Mouse (Mus musculus) gastrocnemius, adult 2 months (tissue): Measurements from ENCODE around the gene Ythdc1. TPM values are rescaled to one million over a fixed set of nuclear protein-coding genes. Genes with fewer than 3 reads are reported as not detected.
A peak's percentile ranks its signal among the peaks of the same experiment; 100 is the strongest.
"Not testable (repeated sequence)": the region's sequence is repeated elsewhere in the genome, so short reads cannot be mapped to it uniquely, and the experiment has no call there.

ENCODE experiments used
- DNase-seq: peaks from one replicate; pipeline ENCODE4 v3.0.0; 2022
- H3K27ac ChIP-seq: fragments of 200-600 bp; 2 replicates; pipeline ENCODE4 v1.8.1; 2022; ENCODE audit warnings: mild to moderate bottlenecking
- H3K4me3 ChIP-seq: fragments of 200-600 bp; 2 replicates; pipeline ENCODE4 v1.8.1; 2022; ENCODE audit warnings: mild to moderate bottlenecking, moderate library complexity
- CTCF ChIP-seq: fragments of 200-600 bp; IDR thresholded peaks from 2 replicates; pipeline ENCODE4 v1.8.1; 2022; ENCODE audit warnings: antibody characterized with exemption, mild to moderate bottlenecking, moderate library complexity
- intact Hi-C: fragments of 180-260 bp; cut with DNase I; formaldehyde crosslinking; loops from one replicate; pipeline ENCODE4 v1.15.1; 2025
- total RNA-seq, 2 experiments: library from RNA; stranded (reverse); gene quantifications; 2 replicates each; pipeline ENCODE4 v1.2.3; 2021

The Ythdc1 gene
- total RNA-seq, 2 experiments from 2014 or later, result 29.1 to 29.2 TPM

- no peak for TF ChIP-seq CTCF
- DNase-seq, result no peak
- intact Hi-C loops, result no loop called here
- Histone ChIP-seq H3K4me3 (no peak overlapping the region), H3K27ac (no peak overlapping the region)
These were observed 34.1 kb downstream of the Ythdc1 start for GRCm38 (mm10) chr5:86838110-86838509.

DNA sequence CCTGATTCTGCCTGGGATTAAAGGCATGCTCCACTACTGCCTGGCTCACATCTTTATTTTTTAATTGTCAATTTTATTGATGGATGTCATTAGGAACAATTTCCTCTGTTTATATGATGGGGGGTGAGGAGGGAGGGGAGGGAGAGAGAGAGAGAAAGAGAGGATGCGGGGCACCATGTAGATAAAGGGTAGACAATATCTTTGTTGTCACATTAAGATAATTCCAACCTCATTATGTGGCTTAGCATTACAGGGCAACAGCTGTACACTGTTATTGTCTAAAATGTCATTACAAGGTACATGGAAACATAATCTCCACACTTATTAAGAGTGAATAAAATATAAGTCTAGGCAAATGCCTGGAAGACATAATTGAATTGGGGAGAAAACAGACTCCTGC, 35.5 kb downstream of the Ythdc1 start:
- DNase-seq, result no peak
- Histone ChIP-seq H3K27ac (no peak overlapping the region), H3K4me3 (no peak overlapping the region)
- TF ChIP-seq CTCF, result no peak
- intact Hi-C loops, result no loop called here

GRCm38 (mm10) chr5:86840207-86840606, 36.2 kb downstream of the Ythdc1 start:
- Histone ChIP-seq H3K4me3 (no peak overlapping the region), H3K27ac (no peak overlapping the region)
- intact Hi-C loops, result no loop called here
- DNase-seq, result no peak
- no peak for TF ChIP-seq CTCF

- intact Hi-C loops, H3K4me3 ChIP-seq, DNase-seq, H3K27ac ChIP-seq: not testable (repeated sequence)
- TF ChIP-seq CTCF, result peak; percentile 10; the same call in 1 of the 2 replicates
These were observed 37.2 kb downstream of the Ythdc1 start for GRCm38 (mm10) chr5:86841261-86841660.

GRCm38 (mm10) chr5:86850104-86850503, 46.1 kb downstream of the Ythdc1 start:
- intact Hi-C loops, result no loop called here
- Histone ChIP-seq H3K27ac (no peak overlapping the region), H3K4me3 (no peak overlapping the region)
- no peak for DNase-seq
- no peak for TF ChIP-seq CTCF

- intact Hi-C loops, result no loop called here
- DNase-seq, result no peak
- Histone ChIP-seq H3K4me3 (no peak overlapping the region), H3K27ac (no peak overlapping the region)
- no peak for TF ChIP-seq CTCF
These were observed 47.6 kb downstream of the Ythdc1 start for GRCm38 (mm10) chr5:86851658-86852057.

- H3K27ac ChIP-seq, result not testable (repeated sequence)
These were observed 52.5 kb downstream of the Ythdc1 start for GRCm38 (mm10) chr5:86856505-86856904.

DNA sequence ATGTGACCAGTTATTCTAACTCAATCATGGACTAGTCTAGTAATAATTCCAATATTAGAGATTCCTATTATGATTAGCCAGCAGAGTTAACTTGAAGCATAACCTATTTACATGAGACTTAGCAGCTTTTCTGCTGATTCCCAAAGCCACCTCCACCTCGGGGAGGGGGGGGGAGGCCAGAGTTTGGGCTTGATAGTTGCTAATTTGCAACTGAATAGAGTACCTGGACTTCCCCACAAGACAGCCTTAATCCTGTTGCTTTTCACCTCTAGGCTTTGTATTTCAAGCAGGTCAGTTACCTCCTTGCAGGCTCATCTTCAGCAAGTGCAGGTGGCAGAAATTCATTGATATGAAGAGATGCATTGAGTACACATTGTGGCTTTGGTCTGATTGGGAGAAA, 53.7 kb downstream of the Ythdc1 start:
- intact Hi-C loops, result no loop called here
- H3K4me3 ChIP-seq, result no peak overlapping the region
- no peak for DNase-seq
- no peak for TF ChIP-seq CTCF
- no peak overlapping the region for H3K27ac ChIP-seq

More at GRCm38 (mm10) chr5:86856505-86856904, 52.5 kb downstream of the Ythdc1 start:
- H3K4me3 ChIP-seq, DNase-seq, intact Hi-C loops: not testable (repeated sequence)

- H3K27ac ChIP-seq, result no peak overlapping the region
- no peak for DNase-seq
- intact Hi-C loops, result no loop called here
- H3K4me3 ChIP-seq, result no peak overlapping the region
- no peak for TF ChIP-seq CTCF
These were observed 54.3 kb downstream of the Ythdc1 start for GRCm38 (mm10) chr5:86858336-86858735.

DNA sequence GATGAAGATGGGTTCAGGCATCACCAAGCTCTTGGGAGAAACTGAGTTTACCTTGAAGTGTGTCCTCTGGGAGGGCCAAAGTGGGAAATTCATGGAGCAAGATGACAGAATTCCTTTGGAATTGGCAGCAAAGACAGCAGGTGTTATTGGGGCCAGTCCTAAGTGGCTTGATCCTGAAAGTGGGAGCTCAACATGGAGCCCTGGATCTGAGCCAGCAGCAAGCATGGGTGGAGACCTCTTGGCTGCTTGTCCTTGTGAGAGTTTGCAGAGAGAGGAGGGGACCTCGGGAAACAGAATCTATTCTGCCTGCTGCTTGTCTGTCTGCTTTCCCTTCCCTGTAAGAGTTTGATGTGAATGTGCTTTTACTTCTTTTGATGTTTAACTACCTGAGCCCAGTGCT, 67.9 kb downstream of the Ythdc1 start:
- TF ChIP-seq CTCF, result no peak
- H3K4me3 ChIP-seq, result no peak overlapping the region
- intact Hi-C loops, result no loop called here
- DNase-seq, result no peak
- H3K27ac ChIP-seq, result no peak overlapping the region

Other genes starting within 250 kb of the Ythdc1 start
- gene Tmprss11f, start 171.8 kb upstream of the Ythdc1 start, total RNA-seq, result not detected
- gene Tmprss11b, start 127.9 kb upstream of the Ythdc1 start, total RNA-seq, result not detected
- gene Tmprss11e, start 58.4 kb upstream of the Ythdc1 start, total RNA-seq, result not detected
- gene Ugt2b34, start 102.7 kb downstream of the Ythdc1 start, total RNA-seq, result not detected
- gene Ugt2b1, start 122.3 kb downstream of the Ythdc1 start, total RNA-seq, result not detected
- not detected for gene Ugt2b35, start 196.6 kb downstream of the Ythdc1 start, total RNA-seq